Mouse (Mus musculus) MEL (cell line): ENCODE measurements around the gene Tnfsf10. TPM values are rescaled to one million over a fixed set of nuclear protein-coding genes. Genes with fewer than 3 reads are reported as not detected.

Experiments
- DNase-seq: peaks from one replicate; pipeline ENCODE4 v3.0.0; 2011; ENCODE audit warnings: low read depth, low spot score
- H3K27ac ChIP-seq: 2 replicates; pipeline ENCODE4 v1.5.1; 2012; ENCODE audit warnings: low read depth, mild to moderate bottlenecking, control low read depth, low read length, moderate library complexity; ENCODE audit not compliant: control insufficient read depth
- H3K27me3 ChIP-seq, 2 experiments: fragments of 150-350 bp in 1 of 2; sonication (generic) in 1 of 2; 2 replicates each; pipeline ENCODE4 v1.6.1; 2012; ENCODE audit warnings: low read length in 2 of 2, mild to moderate bottlenecking in 2 of 2, improper control_type of control experiment in 1 of 2, moderate library complexity in 1 of 2; ENCODE audit not compliant: insufficient read depth in 2 of 2, control insufficient read depth in 1 of 2
- H3K36me3 ChIP-seq, 2 experiments: 2 replicates each; pipeline ENCODE4 v1.6.1; 2012 to 2014; ENCODE audit warnings: low read length in 2 of 2, improper control_type of control experiment in 1 of 2, inconsistent platforms in 1 of 2, mild to moderate bottlenecking in 1 of 2; ENCODE audit not compliant: insufficient read depth in 2 of 2, control insufficient read depth in 1 of 2
- H3K4me1 ChIP-seq, 2 experiments: fragments of 150-350 bp in 1 of 2; sonication (generic) in 1 of 2; 2 replicates each; pipeline ENCODE4 v1.6.1; 2012; ENCODE audit warnings: low read length in 2 of 2, improper control_type of control experiment in 1 of 2, mild to moderate bottlenecking in 1 of 2; ENCODE audit not compliant: insufficient read depth in 2 of 2, control insufficient read depth in 1 of 2
- H3K4me3 ChIP-seq, 2 experiments: fragments of 150-350 bp in 1 of 2; sonication (generic) in 1 of 2; 2 replicates each; pipeline ENCODE4 v1.5.1; 2012; ENCODE audit warnings: low read depth in 2 of 2, low read length in 2 of 2, mild to moderate bottlenecking in 2 of 2, moderate library complexity in 2 of 2, control low read depth in 1 of 2, improper control_type of control experiment in 1 of 2; ENCODE audit not compliant: control insufficient read depth in 1 of 2, insufficient read depth in 1 of 2
- H3K79me2 ChIP-seq: 2 replicates; pipeline ENCODE4 v1.6.1; 2012; ENCODE audit warnings: mild to moderate bottlenecking, low read length, moderate library complexity; ENCODE audit not compliant: control insufficient read depth, poor library complexity, insufficient read depth
- H3K9ac ChIP-seq: 2 replicates; pipeline ENCODE4 v1.6.1; 2012; ENCODE audit warnings: low read depth, mild to moderate bottlenecking, control low read depth, low read length, moderate library complexity; ENCODE audit not compliant: control insufficient read depth, poor library complexity, severe bottlenecking
- H3K9me3 ChIP-seq: fragments of 150-350 bp; sonication (generic); replicated peaks from 2 replicates; pipeline ENCODE4 v1.6.1; 2012; ENCODE audit warnings: mild to moderate bottlenecking, low read length, improper control_type of control experiment, moderate library complexity; ENCODE audit not compliant: insufficient read depth
- BHLHE40 ChIP-seq: IDR thresholded peaks from 2 replicates; pipeline ENCODE4 v1.6.1; 2012; ENCODE audit warnings: low read depth, mild to moderate bottlenecking, inconsistent platforms, low read length, improper control_type of control experiment, borderline replicate concordance
- CHD1 ChIP-seq: IDR thresholded peaks from 2 replicates; pipeline ENCODE4 v1.6.1; 2012; ENCODE audit warnings: low read depth, mild to moderate bottlenecking, inconsistent platforms, low read length, improper control_type of control experiment
- ELF1 ChIP-seq: IDR thresholded peaks from 2 replicates; pipeline ENCODE4 v1.6.1; 2014; ENCODE audit warnings: low read depth, mild to moderate bottlenecking, inconsistent platforms, low read length, improper control_type of control experiment, moderate library complexity
- ETS1 ChIP-seq: IDR thresholded peaks from 2 replicates; pipeline ENCODE4 v1.6.1; 2012; ENCODE audit warnings: low read depth, mild to moderate bottlenecking, inconsistent platforms, low read length, improper control_type of control experiment, moderate library complexity
- GABPA ChIP-seq: IDR thresholded peaks from 2 replicates; pipeline ENCODE4 v1.6.1; 2012; ENCODE audit warnings: low read depth, mild to moderate bottlenecking, inconsistent platforms, low read length, improper control_type of control experiment, moderate library complexity
- HCFC1 ChIP-seq: IDR thresholded peaks from 2 replicates; pipeline ENCODE4 v1.6.1; 2012; ENCODE audit warnings: low read depth, mild to moderate bottlenecking, inconsistent platforms, low read length, improper control_type of control experiment, moderate library complexity
- JUND ChIP-seq: IDR thresholded peaks from 2 replicates; pipeline ENCODE4 v1.6.1; 2011; ENCODE audit warnings: low read depth, mild to moderate bottlenecking, improper control_type of control experiment, low read length
- MAFK ChIP-seq: IDR thresholded peaks from 2 replicates; pipeline ENCODE4 v1.6.1; 2011; ENCODE audit warnings: low read depth, mild to moderate bottlenecking, low read length, improper control_type of control experiment, borderline replicate concordance
- MAZ ChIP-seq: IDR thresholded peaks from 2 replicates; pipeline ENCODE4 v1.6.1; 2012; ENCODE audit warnings: low read depth, mild to moderate bottlenecking, inconsistent platforms, low read length, improper control_type of control experiment
- MEF2A ChIP-seq: IDR thresholded peaks from 2 replicates; pipeline ENCODE4 v1.6.1; 2014; ENCODE audit warnings: low read depth, mild to moderate bottlenecking, inconsistent platforms, low read length, improper control_type of control experiment; ENCODE audit not compliant: poor library complexity, insufficient replicate concordance, severe bottlenecking; ENCODE audit errors: extremely low read depth
- MYB ChIP-seq: IDR thresholded peaks from 2 replicates; pipeline ENCODE4 v1.6.1; 2011; ENCODE audit warnings: mild to moderate bottlenecking, low read depth, low read length, improper control_type of control experiment
- NELFE ChIP-seq: IDR thresholded peaks from 2 replicates; pipeline ENCODE4 v1.6.1; 2011; ENCODE audit warnings: low read depth, low read length, improper control_type of control experiment
- POLR2A ChIP-seq, 2 experiments: IDR thresholded peaks; 2 replicates each; pipeline ENCODE4 v1.6.1; 2011 to 2012; ENCODE audit warnings: low read length in 2 of 2, mild to moderate bottlenecking in 2 of 2, control low read depth in 1 of 2, improper control_type of control experiment in 1 of 2, low read depth in 1 of 2, moderate library complexity in 1 of 2; ENCODE audit not compliant: control insufficient read depth in 1 of 2, insufficient read depth in 1 of 2, poor library complexity in 1 of 2
- RCOR1 ChIP-seq: IDR thresholded peaks from 2 replicates; pipeline ENCODE4 v1.6.1; 2012; ENCODE audit warnings: low read depth, mild to moderate bottlenecking, inconsistent platforms, low read length, improper control_type of control experiment
- SMC3 ChIP-seq: IDR thresholded peaks from 2 replicates; pipeline ENCODE4 v1.6.1; 2011; ENCODE audit warnings: low read depth, low read length, improper control_type of control experiment
- TAL1 ChIP-seq: IDR thresholded peaks from 2 replicates; pipeline ENCODE4 v1.6.1; 2012; ENCODE audit warnings: mild to moderate bottlenecking, inconsistent platforms, low read length, moderate library complexity, mixed read lengths
- UBTF ChIP-seq: IDR thresholded peaks from 2 replicates; pipeline ENCODE4 v1.6.1; 2012; ENCODE audit warnings: low read depth, mild to moderate bottlenecking, inconsistent platforms, low read length, improper control_type of control experiment, moderate library complexity, borderline replicate concordance; ENCODE audit not compliant: insufficient read depth
- USF2 ChIP-seq, 2 experiments: IDR thresholded peaks; 2 replicates each; pipeline ENCODE4 v1.6.1; 2011 to 2012; ENCODE audit warnings: improper control_type of control experiment in 2 of 2, low read length in 2 of 2, borderline replicate concordance in 1 of 2, inconsistent platforms in 1 of 2, low read depth in 1 of 2, mild to moderate bottlenecking in 1 of 2; ENCODE audit not compliant: insufficient read depth in 1 of 2
- ZC3H11A ChIP-seq: IDR thresholded peaks from 2 replicates; pipeline ENCODE4 v1.6.1; 2012; ENCODE audit warnings: low read depth, mild to moderate bottlenecking, inconsistent platforms, low read length, improper control_type of control experiment
- ZKSCAN1 ChIP-seq: IDR thresholded peaks from 2 replicates; pipeline ENCODE4 v1.6.1; 2012; ENCODE audit warnings: low read depth, mild to moderate bottlenecking, inconsistent platforms, low read length, improper control_type of control experiment, moderate library complexity
- ZMIZ1 ChIP-seq: IDR thresholded peaks from 2 replicates; pipeline ENCODE4 v1.6.1; 2012; ENCODE audit warnings: low read depth, mild to moderate bottlenecking, inconsistent platforms, low read length, improper control_type of control experiment, moderate library complexity
- ZNF384 ChIP-seq: IDR thresholded peaks from 2 replicates; pipeline ENCODE4 v1.6.1; 2012; ENCODE audit warnings: low read depth, mild to moderate bottlenecking, inconsistent platforms, low read length, improper control_type of control experiment
- polyA plus RNA-seq, 2 experiments: library from polyadenylated mRNA; stranded (reverse) in 1 of 2; unstranded in 1 of 2; fragments of >175 nt in 1 of 2; fragments of >200 nt in 1 of 2; gene quantifications; 2 replicates each; pipeline versions ENCODE4 v1.2.1 to v1.2.4; 2012; ENCODE audit warnings: low replicate concordance in 2 of 2, low read depth in 1 of 2; ENCODE audit not compliant: insufficient read length in 2 of 2, insufficient read depth in 1 of 2, missing spikeins in 1 of 2
- total RNA-seq: library from RNA; depleted of rRNA; stranded (reverse); fragments of 300-350 nt; gene quantifications from 2 replicates; pipeline ENCODE4 v1.2.3, GENCODE M21; 2012

The Tnfsf10 gene
- total and polyA plus RNA-seq, 3 experiments, result 0.04 to 0.06 TPM; not detected in 1

- no peak overlapping the region for H3K9ac ChIP-seq
- H3K4me1 ChIP-seq, result no peaks in the 10 kb centered on the region
- H3K27me3 ChIP-seq, result no peaks in the 10 kb centered on the region
- no peaks in the 10 kb centered on the region for H3K79me2 ChIP-seq
- no peak overlapping the region for H3K4me3 ChIP-seq
- H3K36me3 ChIP-seq, result no peaks in the 10 kb centered on the region
- H3K27ac ChIP-seq, result no peak overlapping the region
- H3K9me3 ChIP-seq, result no peaks in the 10 kb centered on the region
- TF ChIP-seq NELFE (no peak), RCOR1 (no peak), CHD1 (no peak), ZC3H11A (no peak), JUND (no peak), USF2 (IDR thresholded peaks at IDR 0.05; ENCODE audit: borderline replicate concordance in 1 of 2, insufficient read depth in 1 of 2, low read depth in 1 of 2, low read length in 2 of 2) (no peak), ZMIZ1 (no peak), TAL1 (no peak), UBTF (no peak), HCFC1 (no peak), ZNF384 (no peak), ZKSCAN1 (no peak), MEF2A (no peak), BHLHE40 (no peak), MAFK (no peak), MYB (no peak)
- DNase-seq, result no peak
These were observed 55.2 kb downstream of the Tnfsf10 start for GRCm38 (mm10) chr3:27371725-27372650.

GRCm38 (mm10) chr3:27374396-27374795 is 57.6 kb downstream of the Tnfsf10 start:
- no peaks in the 10 kb centered on the region for H3K36me3 ChIP-seq
- H3K27ac ChIP-seq, result no peak overlapping the region
- no peak overlapping the region for H3K4me3 ChIP-seq
- no peak for TF ChIP-seq ELF1
- TF ChIP-seq MYB, result no peak
- TF ChIP-seq SMC3, result no peak
- no peak for TF ChIP-seq POLR2A (IDR thresholded peaks at IDR 0.05; ENCODE audit: control insufficient read depth in 1 of 2, insufficient read depth in 1 of 2, low read depth in 1 of 2, low read length in 2 of 2, poor library complexity in 1 of 2)
- TF ChIP-seq TAL1, result no peak
- no peak for TF ChIP-seq GABPA
- no peak for TF ChIP-seq ETS1
- TF ChIP-seq HCFC1, result no peak
- no peak for TF ChIP-seq MAZ
- no peak for TF ChIP-seq USF2 (IDR thresholded peaks at IDR 0.05; ENCODE audit: borderline replicate concordance in 1 of 2, insufficient read depth in 1 of 2, low read depth in 1 of 2, low read length in 2 of 2)
- no peak for TF ChIP-seq ZKSCAN1
- H3K9ac ChIP-seq, result no peak overlapping the region
- H3K27me3 ChIP-seq, result no peaks in the 10 kb centered on the region
- no peak for DNase-seq
- no peaks in the 10 kb centered on the region for H3K79me2 ChIP-seq
- no peaks in the 10 kb centered on the region for H3K4me1 ChIP-seq
- H3K9me3 ChIP-seq, result no peaks in the 10 kb centered on the region
